ENCODE assay signal across 8 mouse cellular contexts in genomic region chr2:92600348-92600670, GRCm38 (mm10). TPM values are rescaled to one million over a fixed set of nuclear protein-coding genes. Genes with fewer than 3 reads are reported as not detected.
A peak's percentile ranks its signal among the peaks of the same experiment; 100 is the strongest.
DNase-seq lines count a peak whose midpoint lies in the region; ATAC-seq and TF ChIP-seq lines count a peak whose summit lies in the region.

No protein-coding gene starts in this region.

- WGBS in cerebellum, adult 2 months, result 10% methylated on average over 17 of the region's 17 CpGs
- 1% methylated on average over 17 of the region's 17 CpGs for WGBS in liver, embryonic 11.5 days
- 2% methylated on average over 17 of the region's 17 CpGs for WGBS in stomach, embryonic 15.5 days

- H3K9me3 ChIP-seq in megakaryocyte, embryonic 14.5 days, result no peaks in the 10 kb centered on the region
- no peaks in the 10 kb centered on the region for H3K9me3 ChIP-seq in liver, embryonic 11.5 days (ENCODE audit: control insufficient read depth, low read length)
- H3K9me3 ChIP-seq in stomach, embryonic 15.5 days, result no peaks in the 10 kb centered on the region

- H3K27me3 ChIP-seq in cerebellum, adult 2 months (ENCODE audit: control insufficient read depth, insufficient read depth, low read length), result no peaks in the 10 kb centered on the region; the same call in 1 of the 2 replicates
- peaks cover 91% of the 10 kb centered on the region for H3K27me3 ChIP-seq in megakaryocyte, embryonic 14.5 days (replicated peaks)
- peaks cover 59% of the 10 kb centered on the region for H3K27me3 ChIP-seq in liver, embryonic 11.5 days (replicated peaks; ENCODE audit: control insufficient read depth, insufficient read depth, low read length)
- peaks cover 26% of the 10 kb centered on the region for H3K27me3 ChIP-seq in stomach, embryonic 15.5 days (replicated peaks)

- H3K4me2 ChIP-seq in liver, embryonic 11.5 days, result peak overlapping the region; percentile 87
- peak overlapping the region; percentile 96 for H3K4me2 ChIP-seq in stomach, embryonic 15.5 days

- H3K4me3 ChIP-seq in cerebellum, adult 2 months (replicated peaks; ENCODE audit: insufficient read depth, low read depth, low read length), result peak overlapping the region; percentile 99
- H3K4me3 ChIP-seq in megakaryocyte, embryonic 14.5 days (replicated peaks), result peak overlapping the region; percentile 87
- H3K4me3 ChIP-seq in liver, embryonic 11.5 days (ENCODE audit: low read depth, low read length), result peak overlapping the region; percentile 58
- peak overlapping the region; percentile 62 for H3K4me3 ChIP-seq in stomach, embryonic 15.5 days (replicated peaks)

- intact Hi-C loops in left cerebral cortex, postnatal 14 days (cut with DNase I), result loop anchor here (5.0 kb wide), 1 partner anchor 72 kb away; no protein-coding TSS in a partner anchor

- H3K9ac ChIP-seq in liver, embryonic 11.5 days (ENCODE audit: low read depth, low read length), result 0 out of 2 replicates have a peak overlapping the region, but pooled peaks have one; percentile 22
- peak overlapping the region; percentile 20; the same call in 1 of the 2 replicates for H3K9ac ChIP-seq in stomach, embryonic 15.5 days

- no peak for DNase-seq in cerebellum, adult 2 months
- no peak for DNase-seq in cerebellum, postnatal 14 days
- no peak for DNase-seq in liver, embryonic 11.5 days (ENCODE audit: low spot score)
- no peak for DNase-seq in thymus, postnatal 14 days
- DNase-seq in left cerebral cortex, postnatal 14 days (ENCODE audit: low spot score in 2 of 2), result no peak

- H3K27ac ChIP-seq in cerebellum, adult 2 months (ENCODE audit: insufficient read depth, low read length), result no peak overlapping the region
- no peak overlapping the region for H3K27ac ChIP-seq in liver, embryonic 11.5 days (ENCODE audit: low read depth, low read length)
- no peak overlapping the region for H3K27ac ChIP-seq in stomach, embryonic 15.5 days

- no peaks in the 10 kb centered on the region for H3K4me1 ChIP-seq in cerebellum, adult 2 months (ENCODE audit: control insufficient read depth, insufficient read depth, low read length)
- H3K4me1 ChIP-seq in megakaryocyte, embryonic 14.5 days, result peaks cover 19% of the 10 kb centered on the region
- H3K4me1 ChIP-seq in liver, embryonic 11.5 days (replicated peaks; ENCODE audit: control insufficient read depth, insufficient read depth, low read length), result peaks cover 6% of the 10 kb centered on the region
- H3K4me1 ChIP-seq in stomach, embryonic 15.5 days, result peaks cover 7% of the 10 kb centered on the region

- TF ChIP-seq CTCF in cerebellum, adult 2 months (IDR thresholded peaks at IDR 0.05; ENCODE audit: borderline replicate concordance, insufficient read depth, low read depth, low read length), result no peak

- TF ChIP-seq POLR2A in cerebellum, adult 2 months (IDR thresholded peaks at IDR 0.05; ENCODE audit: borderline replicate concordance, insufficient read depth, low read length), result no peak

- ATAC-seq in megakaryocyte, adult 5-6 weeks (ENCODE audit: poor library complexity, severe bottlenecking), result no peak
- no peak for ATAC-seq in liver, embryonic 11.5 days (replicated peaks; ENCODE audit: low FRiP score)
- ATAC-seq in stomach, embryonic 15.5 days (ENCODE audit: insufficient read depth, low FRiP score, low read depth), result no peak

- no peaks in the 10 kb centered on the region for H3K36me3 ChIP-seq in megakaryocyte, embryonic 14.5 days (replicated peaks; ENCODE audit: low read length)
- no peaks in the 10 kb centered on the region for H3K36me3 ChIP-seq in liver, embryonic 11.5 days (ENCODE audit: control insufficient read depth, insufficient read depth, low read length)
- no peaks in the 10 kb centered on the region for H3K36me3 ChIP-seq in stomach, embryonic 15.5 days

RNA-seq across cellular contexts. Expression of gene Chst1, which starts 0.8 kb away (rescaled TPM):
- polyA plus RNA-seq in cerebellum, adult 2 months (2012; rRNA removed), result 50.3 and 57.7 TPM in 2 replicates
- polyA plus RNA-seq in megakaryocyte, embryonic 14.5 days (2012; ENCODE audit: insufficient read depth, low replicate concordance), result 0.45 TPM in 1 of 2 replicates, not detected in the other
- total RNA-seq in megakaryocyte, adult 5-6 weeks (2015), result 0.91 and 1.3 TPM in 2 replicates
- 1.0 and 1.1 TPM in 2 replicates for total RNA-seq in megakaryocyte, adult 5-6 weeks (2017)
- 1.1 TPM in 2 replicates for polyA plus RNA-seq in liver, embryonic 11.5 days (2014; fragmentation: Nextera tagmentation; extraction: Ambion mirVana)
- 5.6 and 6.1 TPM in 2 replicates for polyA plus RNA-seq in stomach, embryonic 15.5 days (2015; fragmentation: Nextera tagmentation; extraction: Ambion mirVana)
- 100 to 1,000 TPM; 217 to 239 TPM for total RNA-seq in left cerebral cortex, postnatal 14 days (2021)
